Mouse (Mus musculus): Measurements from ENCODE around the gene Timm50.

Gene Timm50

GRCm38 (mm10) chr7:28321974-28322720, 10.3 kb upstream of the Timm50 start:
- no peak for DNase-seq

DNA sequence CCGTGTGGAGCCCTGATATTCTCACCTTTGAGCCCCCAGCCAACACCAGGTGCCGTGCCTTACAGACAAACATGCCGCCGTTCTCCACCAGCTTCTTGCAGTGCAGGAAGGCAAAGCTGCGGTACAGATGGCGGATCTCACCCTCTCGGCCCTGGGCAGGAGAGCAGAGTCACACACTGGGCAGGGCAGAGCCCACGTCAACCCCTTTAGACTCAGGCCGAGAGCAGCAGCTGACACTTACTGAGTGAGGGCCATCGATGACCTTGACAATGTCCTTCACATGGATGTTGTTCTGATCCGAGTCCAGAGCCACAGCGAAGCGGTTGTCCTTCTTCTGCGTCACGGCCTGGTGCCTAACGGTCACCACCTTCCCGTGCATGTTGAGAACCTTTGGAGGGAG, 6.8 kb upstream of the Timm50 start:
- DNase-seq: no peak

DNA sequence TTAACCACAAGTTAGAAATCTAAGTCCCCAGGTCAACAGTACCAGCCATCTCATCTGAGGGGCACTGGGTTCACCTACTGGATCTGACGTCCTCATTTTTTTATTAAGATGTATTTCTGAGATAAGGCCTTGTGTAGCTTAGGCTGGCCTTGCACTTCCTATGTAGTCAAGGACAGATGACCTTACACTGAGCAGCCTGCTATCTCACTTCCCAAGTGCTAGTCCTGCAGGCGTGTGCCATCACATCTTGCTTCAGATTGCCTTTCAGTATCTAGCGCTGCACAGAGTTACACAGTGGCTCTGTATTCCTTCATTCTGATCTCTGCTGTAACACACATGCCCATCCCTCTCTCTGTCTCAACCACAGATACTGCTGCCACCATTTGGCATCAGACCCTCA, 6.2 kb upstream of the Timm50 start:
- DNase-seq: no peak

DNA sequence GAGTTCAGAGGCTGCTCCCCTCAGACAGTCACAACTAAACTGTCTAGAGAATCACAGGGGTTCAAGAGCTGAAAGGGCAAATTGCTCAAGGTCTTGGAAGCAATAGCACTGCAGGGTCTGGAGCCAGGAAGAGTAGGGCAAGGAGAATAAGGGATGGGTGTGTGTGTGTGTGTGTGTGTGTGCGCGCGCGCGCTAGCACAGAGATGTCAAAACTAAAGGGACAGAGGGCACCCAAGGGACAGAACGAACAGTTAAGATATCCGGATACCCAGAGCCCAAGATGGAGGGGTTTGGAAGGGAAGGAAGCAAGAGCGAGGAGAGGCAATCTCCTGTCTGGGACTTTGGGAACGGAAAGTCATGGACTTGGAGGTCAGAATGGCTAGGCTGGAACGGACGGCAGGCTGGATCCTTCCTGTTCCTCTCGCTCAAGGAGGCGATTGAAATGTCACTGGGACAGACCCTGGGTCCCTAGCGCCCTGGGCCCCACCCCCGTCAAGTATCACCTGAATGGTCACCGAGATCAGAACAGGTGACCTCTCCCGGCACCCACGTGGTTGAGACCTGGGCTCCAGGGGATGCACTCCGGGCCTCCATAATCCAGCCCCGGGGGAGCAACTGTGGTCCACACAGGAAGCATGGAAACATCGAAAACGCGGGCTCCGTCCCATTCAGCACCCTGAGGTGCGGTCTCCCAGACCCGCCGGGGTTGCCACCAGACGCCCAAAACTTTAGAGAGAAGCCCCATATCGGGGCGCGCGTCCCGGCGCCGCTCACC, 534 bp downstream of the Timm50 start:
- DNase-seq: no peak

GRCm38 (mm10) chr7:28309737-28310136, 2.1 kb downstream of the Timm50 start:
- no peak for DNase-seq

GRCm38 (mm10) chr7:28306216-28306615, 5.7 kb downstream of the Timm50 start:
- no peak for DNase-seq

GRCm38 (mm10) chr7:28305641-28306040, 6.2 kb downstream of the Timm50 start:
- no peak for DNase-seq

DNA sequence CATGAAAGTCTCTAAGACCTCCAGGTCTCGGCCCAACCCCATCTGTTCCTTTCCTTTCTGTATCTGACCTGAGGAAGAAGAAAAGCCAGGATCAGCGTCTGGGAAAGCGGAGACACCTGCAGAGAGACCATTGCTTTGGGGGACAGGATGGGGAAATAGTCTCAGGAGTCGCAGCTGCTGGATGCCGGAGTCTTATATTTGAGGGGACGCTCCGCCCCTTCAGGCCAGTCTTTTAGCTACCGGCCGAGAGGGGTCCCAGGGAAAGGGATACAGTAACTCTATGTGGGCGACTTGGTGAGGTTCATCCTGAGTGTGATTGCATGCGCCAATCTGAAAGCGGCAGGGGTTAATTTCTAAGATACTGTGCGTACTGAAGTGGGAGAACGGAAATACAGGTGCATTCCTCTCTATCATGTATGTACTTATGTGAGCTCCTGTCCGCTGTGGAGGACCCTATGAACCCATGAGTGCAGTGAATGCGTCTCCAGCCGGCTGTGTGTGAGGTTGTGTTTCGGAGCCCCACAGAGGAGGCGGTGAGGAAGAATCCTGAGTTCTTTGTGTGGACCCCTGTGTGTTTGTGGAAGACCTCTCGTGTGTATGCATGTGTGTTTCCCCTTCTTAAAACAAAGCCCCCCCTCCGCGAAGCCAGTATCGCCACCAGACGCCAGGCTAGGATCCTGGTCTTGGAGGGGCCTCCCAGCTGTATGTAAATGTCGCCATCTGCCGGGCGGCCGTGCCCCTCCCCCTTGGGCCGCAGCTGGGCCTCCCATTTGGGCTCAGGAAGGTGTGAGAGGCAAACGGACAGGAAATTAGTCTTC, 10.0 kb downstream of the Timm50 start, which contains the start of gene Dll3:
Dll3 (minus strand) TSS at position 623 of the 818 bp plus-strand sequence.
- no peak for DNase-seq

GRCm38 (mm10) chr7:28298837-28299625, 12.8 kb downstream of the Timm50 start:
- peak; percentile 52 for DNase-seq

DNA sequence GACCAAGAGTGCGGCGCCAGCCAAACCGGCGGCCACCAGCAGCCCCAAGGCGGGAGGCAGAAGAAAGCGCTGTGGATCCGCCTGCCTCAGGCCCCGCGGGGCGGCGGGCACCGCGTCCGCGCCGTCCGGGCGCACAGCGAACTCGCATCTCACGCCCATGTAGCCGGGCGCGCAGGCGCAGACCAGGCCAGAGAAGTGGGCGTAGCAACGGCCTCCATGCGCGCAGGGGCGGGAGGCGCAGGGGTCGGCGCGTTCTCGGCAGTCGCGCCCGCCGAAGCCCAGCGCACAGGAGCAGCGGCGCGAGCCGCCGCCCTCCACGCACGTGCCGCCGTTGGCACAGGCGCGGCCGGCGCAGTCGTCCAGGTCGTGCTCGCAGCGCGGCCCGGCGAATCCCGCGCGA, 17.4 kb downstream of the Timm50 start:
- DNase-seq: no peak

DNA sequence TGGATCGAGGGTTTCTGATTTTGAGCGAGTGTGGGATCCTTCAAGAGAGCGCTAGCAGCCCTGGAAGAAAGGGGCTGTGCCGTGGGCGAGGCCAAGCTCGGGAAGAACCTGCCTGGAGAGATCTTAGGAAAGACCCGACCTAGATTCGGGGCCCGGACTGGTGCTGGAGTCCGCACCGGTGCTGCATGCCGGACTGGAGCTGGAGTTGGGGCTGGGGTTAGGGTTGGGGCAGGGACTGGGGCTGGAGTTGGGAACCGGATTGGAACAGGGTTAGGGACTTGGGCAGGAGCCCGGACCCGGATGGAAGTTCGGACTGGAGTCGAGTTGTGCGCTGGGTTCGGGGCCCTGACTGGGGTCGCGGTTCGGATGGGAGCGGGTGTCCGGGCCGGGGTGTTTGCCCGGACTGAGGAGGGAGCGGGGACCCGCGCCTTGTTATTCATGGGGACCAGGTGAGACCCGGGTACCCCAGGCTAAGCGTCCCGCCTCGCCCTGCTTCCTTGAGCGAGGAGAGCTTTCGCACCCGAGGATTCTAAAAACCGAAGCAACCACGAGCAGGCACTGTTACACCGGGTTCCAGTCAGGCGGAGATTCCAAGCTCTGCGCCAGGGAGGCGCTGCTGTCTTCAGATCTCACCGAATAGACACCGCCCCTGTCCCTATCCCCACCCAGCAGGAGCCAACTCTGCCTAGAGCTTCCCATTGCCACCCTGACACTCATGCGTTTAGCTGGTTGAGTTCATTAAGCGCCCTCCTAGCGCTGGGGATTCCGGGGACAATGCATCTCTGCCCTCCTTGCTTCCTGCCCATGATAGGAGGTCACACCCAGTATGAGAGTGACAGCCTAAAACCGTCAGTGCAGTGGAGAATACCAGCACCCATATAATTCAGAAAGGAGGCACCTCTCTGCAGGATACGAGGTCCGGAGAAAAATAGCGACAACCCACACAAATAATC, 21.0 kb downstream of the Timm50 start, which contains the start of gene Selenov:
Selenov (minus strand) TSS at position 549 of the 953 bp plus-strand sequence.
- DNase-seq: peak; percentile 30

DNA sequence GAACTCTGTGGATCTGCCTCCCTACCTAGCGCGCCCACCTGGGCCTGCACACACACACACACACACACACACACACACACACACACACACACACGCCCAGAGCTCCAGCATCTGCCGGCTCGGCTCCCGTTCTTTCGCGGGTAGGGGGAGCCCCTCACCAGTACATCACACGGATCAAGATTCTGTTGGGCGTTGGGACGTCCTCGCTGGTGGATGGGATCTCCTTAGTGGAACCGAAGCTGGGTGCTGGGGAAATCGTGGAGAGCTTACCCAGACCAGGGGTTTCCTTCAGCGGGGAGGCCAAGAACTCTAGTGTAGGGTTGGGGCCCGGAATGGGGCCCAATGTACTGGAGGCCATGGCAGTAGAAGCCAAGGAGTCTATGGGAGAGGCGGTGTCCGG, 21.7 kb downstream of the Timm50 start:
- DNase-seq: no peak

DNA sequence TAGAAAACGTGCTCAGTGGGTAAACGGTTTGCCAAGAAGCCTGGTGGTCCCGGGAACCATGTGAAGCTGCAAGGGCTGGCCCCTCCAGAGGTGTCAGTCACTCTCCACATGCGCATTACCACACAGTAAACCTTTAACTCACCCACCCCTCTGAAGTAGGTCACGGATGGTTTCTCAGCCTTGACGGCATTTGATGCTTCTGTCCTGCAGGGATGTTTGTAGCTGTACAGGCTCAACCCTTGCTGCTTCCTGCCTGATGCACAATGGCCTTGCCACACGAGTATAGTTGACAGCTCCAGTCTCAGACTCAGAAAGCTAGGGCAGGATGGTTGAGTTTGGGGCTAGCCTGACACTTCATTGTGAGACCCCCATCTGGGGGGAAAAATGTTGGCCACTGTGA, 31.2 kb downstream of the Timm50 start:
- DNase-seq: no peak

DNA sequence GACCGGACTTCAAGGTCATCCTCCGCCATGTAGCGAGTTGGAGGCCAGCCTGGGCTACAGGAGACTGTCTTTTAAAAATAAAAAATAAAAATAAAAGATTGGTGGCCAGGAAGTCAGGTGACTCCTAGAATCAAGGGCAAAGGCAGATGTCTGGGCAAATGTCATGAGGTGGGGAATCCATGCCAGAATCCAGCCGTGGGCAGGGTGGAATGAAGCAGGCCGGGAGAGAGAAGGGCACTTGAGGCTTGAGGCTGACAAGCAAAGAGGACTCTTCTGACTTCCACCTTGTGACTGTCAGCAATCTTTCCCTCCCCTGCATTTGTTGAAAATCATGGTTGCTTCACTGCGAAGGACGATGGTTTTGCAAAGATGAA, 33.6 kb downstream of the Timm50 start:
- no peak for DNase-seq

DNA sequence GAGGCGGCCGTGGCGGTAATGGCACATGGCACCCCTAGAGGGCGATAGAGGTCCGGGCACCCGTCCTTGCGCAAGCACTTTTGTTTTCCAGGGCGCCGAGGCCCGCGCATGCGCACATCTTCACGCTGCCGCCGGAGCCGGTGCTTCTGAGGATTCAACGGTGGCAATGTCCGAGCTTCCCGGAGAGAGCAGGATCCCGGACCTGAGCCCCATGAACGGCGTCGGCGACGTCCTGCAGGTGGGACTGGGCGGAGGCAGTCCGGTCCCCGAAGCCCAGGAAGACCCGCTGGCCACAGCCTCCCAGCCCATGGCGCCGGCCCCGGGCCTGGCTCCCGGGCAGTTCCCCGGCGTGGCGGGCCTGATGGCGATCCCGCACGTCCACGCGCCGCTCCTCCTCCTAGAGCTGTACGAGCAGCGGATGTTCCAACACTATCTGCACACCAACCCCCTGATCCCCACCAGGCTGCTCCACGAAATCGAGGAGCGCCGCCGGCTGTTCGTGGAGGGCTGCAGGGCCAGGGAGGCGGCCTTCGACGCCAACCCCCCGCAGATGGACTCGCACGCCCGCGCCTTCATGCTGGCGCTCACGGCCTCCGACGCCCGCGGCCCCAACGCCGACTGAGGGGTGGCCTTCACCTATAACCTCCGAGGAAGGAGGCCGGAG, 34.1 kb downstream of the Timm50 start, which contains the start of gene Eid2b:
Eid2b (plus strand) TSS at position 125 of the 664 bp plus-strand sequence.
- peak; percentile 98 for DNase-seq

GRCm38 (mm10) chr7:28277237-28277614, 34.6 kb downstream of the Timm50 start:
- DNase-seq: no peak

- DNase-seq: no peak
Observed at GRCm38 (mm10) chr7:28271761-28272160, 40.1 kb downstream of the Timm50 start.

- no peak for DNase-seq
Observed at GRCm38 (mm10) chr7:28269355-28269754, 42.5 kb downstream of the Timm50 start.

DNA sequence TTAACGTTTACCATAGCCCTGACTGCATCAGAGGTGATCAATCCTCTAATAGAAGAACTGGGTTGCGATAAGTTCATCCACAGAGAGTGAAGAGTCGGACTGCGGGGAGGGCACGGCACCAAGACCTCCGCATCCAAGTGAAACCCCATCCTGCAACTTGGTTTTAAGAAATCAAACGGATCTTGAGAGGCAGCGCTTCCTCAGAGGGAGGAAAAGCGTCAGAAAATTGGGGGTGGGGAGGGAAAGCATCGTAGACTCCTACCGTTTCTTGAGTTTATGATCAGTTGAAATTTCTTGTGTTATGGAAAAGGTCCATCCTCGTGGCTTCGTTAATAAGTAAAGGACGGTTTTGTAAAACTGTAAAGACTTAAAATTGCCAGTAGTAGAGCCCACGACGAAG, 43.3 kb downstream of the Timm50 start:
- no peak for DNase-seq

DNA sequence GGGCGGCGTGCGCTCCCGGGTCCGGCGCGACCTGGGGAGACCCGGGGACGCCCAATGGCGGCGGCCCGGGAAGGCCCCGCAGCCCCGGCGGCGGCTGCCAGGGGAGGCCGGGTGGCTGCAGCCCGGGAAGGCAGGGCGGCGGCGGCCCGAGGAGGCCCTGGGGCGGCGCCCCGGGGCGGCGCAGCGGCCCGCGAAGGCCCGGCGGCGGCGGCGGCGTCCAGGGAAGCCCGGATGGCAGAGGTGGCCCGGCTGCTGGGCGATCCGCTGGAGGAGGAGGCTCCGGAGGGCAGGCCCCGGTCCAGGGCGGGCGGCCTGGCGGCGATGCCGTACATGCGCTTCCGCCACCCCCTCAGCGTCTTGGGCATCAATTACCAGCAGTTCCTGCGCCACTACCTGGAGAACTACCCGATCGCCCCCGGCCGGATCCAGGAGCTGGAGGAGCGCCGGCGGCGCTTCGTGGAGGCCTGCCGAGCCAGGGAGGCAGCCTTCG, 43.8 kb downstream of the Timm50 start:
- DNase-seq: peak; percentile 58

Measured in cerebellum, adult 8-10 months (tissue).